Mouse (Mus musculus): ENCODE results near the gene Smyd2.

DNA sequence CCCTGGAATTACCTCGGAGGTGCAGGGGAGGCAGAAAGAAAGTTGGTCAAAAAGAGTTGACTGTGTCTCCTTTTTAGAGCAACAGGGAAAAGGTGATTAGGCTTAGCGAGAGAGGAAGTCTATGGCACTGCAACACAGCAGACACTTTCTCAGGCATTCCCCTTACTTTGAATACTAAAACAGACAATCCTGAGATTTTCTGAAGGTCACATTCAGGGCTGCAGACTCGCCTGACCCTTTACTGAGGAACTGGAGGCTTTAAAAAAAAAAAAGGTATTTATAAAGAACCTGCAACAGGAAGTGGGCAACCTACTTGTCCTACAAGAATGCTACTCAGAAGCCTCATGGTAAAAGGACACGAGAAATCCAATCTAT lies 5.0 kb downstream of the Smyd2 start:
- no peak for TF ChIP-seq CTCF (IDR thresholded peaks at IDR 0.05)
- TF ChIP-seq EP300 (IDR thresholded peaks at IDR 0.05; ENCODE audit: insufficient read depth, low read depth, low read length) = no peak

Measured in heart, adult 2 months (tissue).